Mouse (Mus musculus) stomach, postnatal 0 days (tissue): ENCODE data around the gene Khdc4.

Source experiments
- CTCF ChIP-seq: IDR thresholded peaks from 2 replicates; pipeline ENCODE4 v1.5.1; 2016; ENCODE audit warnings: antibody characterized with exemption, low read depth, mild to moderate bottlenecking, moderate library complexity
- EP300 ChIP-seq: optimal IDR thresholded peaks from 2 replicates; pipeline ENCODE3; 2016; ENCODE audit warnings: antibody characterized with exemption

GRCm38 (mm10) chr3:88689079-88689478, 3.5 kb downstream of the Khdc4 start:
- no peak for TF ChIP-seq CTCF
- TF ChIP-seq EP300 = no peak
